Mouse (Mus musculus) adrenal gland, postnatal 4 days (tissue): ENCODE results near the gene Pappa. TPM values are rescaled to one million over a fixed set of nuclear protein-coding genes. Genes with fewer than 3 reads are reported as not detected.

ENCODE experiments used
- DNase-seq, 2 experiments: peaks; one replicate each; pipeline ENCODE4 v3.0.0; 2021 to 2022; ENCODE audit warnings: low spot score in 2 of 2, mixed read lengths in 2 of 2
- total RNA-seq, 2 experiments: library from RNA; stranded (reverse); gene quantifications; 2 replicates each; pipeline ENCODE4 v1.2.3; 2021

Pappa gene
- total RNA-seq, 2 experiments from 2014 or later, result 1.1 to 2.1 TPM

DNA sequence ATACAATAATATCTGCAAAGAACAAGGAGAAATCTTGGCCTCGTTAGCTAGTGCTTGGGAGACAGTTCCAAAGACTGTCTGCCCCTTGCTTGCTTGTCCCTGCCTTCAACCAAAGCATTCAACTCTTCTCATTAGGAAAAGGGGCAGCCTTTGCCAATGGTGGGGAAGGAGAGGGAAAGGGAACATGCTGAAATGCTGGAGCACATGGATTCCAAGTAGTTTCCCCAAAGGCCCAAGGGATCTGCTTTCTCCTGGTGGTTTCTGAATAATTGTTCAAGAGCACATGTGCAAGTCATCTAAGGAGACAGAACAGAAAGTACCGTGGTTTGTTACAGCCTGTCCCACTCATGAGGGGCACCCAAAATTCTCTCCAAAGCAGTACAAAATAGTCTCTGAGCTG is 146.0 kb downstream of the Pappa start:
- no peak for DNase-seq

- DNase-seq, result no peak
Observed at GRCm38 (mm10) chr4:65272295-65272694, 148.3 kb downstream of the Pappa start.

DNA sequence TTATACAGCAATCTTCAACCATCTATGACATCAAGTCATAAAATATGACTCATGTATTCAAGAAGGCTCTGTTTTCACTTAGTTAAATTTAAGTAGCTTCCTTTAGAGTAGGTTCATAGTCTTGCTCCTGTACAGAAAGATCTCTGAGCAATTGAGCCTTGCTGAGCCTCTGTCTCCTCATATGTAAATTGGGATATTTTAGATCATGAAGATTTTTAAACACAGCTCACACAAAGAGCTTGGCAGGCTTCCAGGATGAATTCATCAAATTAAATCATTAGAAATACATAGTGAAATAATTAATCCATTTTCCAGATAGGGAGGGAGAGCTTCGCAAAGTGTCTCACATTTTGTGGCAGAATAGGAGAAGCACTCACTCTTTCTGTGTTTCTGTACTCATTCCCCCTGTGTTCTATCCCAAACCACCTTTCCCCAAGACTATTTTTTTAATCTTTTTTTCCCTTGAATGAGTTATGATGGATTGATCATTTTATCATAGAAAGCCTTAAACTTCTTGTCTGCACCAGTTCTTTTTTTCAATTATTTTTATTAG is 149.4 kb downstream of the Pappa start:
- no peak for DNase-seq

GRCm38 (mm10) chr4:65278451-65279271 is 154.7 kb downstream of the Pappa start:
- no peak for DNase-seq

- no peak for DNase-seq
Observed at GRCm38 (mm10) chr4:65279272-65279653, 155.3 kb downstream of the Pappa start.

DNA sequence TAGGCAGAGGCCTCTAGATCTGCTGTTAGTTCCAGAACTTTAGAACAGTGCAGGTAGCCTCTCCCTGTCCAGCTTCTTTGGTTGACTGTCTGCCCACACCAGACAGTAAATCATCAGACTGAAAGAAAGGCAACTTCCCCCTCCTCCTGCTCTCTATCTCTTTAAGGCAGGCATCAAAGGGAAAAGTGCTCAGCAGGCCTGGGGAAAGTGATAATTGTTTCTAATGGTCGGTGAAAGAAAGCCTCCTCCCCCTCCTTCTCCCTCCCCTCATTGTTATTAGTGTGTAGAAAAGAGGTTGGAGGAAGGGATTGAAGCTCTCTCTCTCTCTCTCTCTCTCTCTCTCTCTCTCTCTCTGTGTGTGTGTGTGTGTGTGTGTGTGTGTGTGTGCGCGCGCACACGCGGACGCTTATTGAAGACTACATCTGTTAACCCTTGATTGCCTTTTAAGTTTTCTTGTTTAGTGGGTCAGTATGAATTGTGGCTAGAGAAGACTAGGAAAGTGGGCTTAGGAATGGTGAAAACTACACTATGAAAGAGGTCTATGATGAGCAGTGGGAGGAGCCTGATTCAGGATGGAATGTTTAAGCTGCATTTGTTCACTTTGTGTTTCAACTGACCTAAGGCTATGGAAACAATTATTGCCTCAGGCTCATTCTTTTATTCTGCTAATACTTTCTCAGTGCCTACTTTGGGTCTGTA is 156.2 kb downstream of the Pappa start:
- DNase-seq, result no peak

GRCm38 (mm10) chr4:65280888-65281287 is 156.9 kb downstream of the Pappa start:
- no peak for DNase-seq

DNA sequence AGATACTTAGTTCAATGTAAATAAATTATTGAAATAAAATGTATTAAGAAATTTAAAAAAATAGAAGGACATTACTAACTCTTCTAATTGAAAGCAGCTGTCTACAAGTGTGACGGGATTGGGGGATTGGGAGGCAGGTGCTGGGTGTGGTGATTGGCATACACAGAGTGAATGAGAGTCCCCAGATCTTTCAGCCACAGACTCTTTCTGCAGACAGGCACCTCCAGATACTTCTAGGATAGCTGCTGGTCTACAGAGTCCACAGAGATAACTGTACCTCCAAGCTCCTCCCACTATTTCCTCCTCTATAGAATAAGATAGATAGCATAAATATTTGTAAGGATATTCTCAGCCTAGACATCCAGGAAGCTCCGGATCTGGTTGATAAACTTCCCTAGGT is 159.6 kb downstream of the Pappa start:
- DNase-seq, result no peak

DNA sequence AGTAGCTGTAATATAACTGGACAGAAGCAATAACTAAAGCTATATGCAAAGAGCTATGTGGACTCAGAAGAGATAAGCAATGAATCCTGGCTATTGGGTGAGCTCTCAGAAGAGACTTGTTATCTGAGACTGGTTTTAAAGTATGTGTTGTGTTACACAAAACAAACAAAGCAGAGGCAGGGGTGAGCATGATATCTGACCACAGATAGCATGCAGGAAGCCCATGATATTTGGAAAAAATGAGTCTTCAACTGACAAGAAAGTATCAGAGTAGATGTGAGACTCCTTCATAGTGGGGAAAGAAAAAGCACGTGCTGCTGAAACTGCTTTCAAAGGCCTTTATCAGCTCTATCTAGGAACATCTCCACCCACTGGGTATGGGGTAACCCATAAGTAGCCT is 161.2 kb downstream of the Pappa start:
- no peak for DNase-seq

- DNase-seq, result no peak
Observed at GRCm38 (mm10) chr4:65289247-65289646, 165.3 kb downstream of the Pappa start.

DNA sequence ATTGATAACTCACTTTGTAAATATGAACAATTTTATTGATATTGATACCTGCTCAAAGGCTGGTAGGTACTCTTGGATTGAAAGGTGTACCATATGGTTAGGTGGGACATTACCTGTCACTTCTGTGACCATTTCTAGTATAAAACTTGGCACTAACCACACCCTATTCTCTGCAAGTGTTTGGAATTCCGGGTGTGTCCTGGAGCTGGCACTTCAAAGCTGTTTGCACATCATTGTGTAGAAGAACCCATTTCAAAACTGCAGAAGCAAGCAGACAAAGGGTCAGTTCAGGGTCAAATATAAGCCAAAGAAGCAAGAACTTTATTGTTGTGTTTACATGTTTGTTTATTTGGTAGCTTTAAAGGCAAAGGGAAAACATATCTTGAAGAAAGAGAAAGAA is 171.8 kb downstream of the Pappa start:
- no peak for DNase-seq

DNA sequence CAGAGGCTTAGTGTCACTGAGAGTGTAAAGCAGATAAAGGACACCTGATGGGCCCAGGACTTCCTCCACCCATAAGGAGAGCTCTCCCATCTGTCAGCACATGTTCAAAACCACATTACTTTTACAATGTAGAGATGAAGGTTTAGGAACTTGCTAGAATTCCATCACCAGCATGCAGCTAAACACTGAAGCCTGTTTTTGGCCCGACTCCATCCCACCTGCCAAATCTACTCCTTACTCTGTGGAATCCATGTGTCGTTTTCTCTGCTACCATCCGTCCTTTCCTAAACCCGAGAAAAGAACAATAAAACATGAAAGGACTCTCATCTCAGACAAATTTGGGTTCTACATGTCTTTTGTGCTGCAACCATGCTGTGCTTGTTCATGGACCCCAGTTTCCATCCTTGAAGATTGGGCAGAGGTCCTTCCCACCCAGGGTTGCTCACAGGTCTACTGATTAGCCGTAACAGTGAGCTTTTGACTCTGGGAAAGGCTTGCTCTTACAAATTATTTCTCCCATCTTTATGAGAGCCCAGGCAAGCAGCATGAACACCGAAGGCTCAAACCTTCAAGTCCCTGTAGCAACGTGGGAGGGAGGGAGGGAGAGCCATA is 172.5 kb downstream of the Pappa start:
- no peak for DNase-seq

DNA sequence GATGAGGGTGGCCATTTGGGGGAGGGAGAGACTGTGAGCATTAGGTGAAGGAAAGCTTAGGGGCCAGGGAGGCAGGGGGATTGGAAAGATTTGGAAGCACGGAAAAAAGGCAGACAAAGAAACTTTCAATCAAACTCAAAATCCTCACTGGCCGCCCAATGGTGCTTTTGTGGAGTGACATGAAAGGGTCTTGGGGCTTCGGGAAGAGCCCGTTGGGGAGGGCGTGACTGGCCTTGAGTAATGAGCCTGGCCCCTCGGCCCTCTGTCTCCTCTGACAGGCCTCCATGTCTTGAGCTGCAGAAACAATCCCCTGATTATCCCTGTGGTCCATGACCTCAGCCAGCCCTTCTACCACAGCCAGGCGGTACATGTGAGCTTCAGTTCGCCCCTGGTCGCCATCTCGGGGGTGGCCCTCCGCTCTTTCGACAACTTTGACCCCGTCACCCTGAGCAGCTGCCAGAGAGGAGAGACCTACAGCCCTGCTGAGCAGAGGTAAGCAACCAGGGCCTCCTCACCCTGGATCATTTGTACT is 173.1 kb downstream of the Pappa start:
- no peak for DNase-seq

DNA sequence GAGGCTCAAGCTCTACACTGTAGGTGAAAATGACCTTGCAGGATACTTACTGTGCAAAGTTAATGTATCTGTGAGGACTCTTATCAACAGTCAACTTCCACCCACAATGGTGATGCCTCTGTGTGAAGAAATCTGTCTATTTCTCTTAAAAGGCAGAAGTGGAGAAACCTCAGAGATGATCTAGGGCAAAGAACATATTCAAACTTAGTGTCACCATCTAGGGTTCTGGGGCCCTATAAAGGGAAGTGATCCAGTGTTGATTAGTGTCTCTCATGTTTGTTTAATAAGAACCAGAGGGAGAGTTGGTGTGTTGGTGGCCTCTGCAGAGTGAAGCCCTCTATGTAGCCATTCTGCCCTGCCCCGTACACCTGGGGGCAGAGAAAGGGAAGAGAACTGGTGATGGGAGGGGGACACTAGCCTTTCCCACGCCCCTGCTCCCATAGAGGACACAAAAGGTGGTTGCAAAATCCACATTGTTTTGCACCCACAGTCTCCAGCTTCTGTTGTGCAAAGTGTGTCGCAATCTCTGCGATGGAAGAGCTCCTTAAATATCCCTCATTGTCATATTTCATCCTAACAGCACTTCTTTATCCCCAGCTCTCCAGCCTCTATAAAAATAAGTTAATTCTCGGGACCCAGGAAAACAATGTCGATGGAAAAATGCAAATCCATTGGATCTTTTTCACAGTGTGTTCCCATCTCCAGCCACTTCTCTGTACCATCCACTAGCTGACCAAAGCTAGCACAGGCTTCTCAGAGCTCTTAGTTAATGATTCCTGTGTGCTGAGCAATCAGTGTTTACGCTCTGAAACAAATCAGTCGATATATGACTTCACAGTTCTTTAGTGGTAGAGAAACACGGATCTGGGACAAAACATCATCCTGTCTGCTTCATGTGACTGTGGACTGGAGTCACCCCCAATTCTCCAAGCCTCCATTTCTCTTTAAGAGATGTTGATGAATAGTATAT is 174.5 kb downstream of the Pappa start:
- no peak for DNase-seq

DNA sequence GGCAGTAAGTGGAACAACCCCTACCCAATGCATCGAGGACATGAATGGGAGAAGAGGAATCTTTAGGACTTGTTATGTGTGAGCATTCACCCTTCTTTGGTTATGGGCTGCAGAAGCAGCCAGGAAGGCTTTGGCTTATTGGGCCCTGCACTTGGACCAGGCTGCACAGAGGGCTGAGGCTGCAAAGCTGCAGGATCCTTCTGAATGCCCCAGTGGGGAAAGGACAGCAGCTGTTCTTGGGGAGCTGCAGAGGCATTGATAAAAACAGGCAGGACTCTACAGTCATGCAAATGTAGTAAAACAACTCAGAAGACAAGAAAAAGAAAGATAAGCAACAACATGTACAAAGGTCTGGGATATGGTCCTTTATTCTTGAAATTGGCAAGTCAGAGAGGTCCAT is 175.4 kb downstream of the Pappa start:
- no peak for DNase-seq

DNA sequence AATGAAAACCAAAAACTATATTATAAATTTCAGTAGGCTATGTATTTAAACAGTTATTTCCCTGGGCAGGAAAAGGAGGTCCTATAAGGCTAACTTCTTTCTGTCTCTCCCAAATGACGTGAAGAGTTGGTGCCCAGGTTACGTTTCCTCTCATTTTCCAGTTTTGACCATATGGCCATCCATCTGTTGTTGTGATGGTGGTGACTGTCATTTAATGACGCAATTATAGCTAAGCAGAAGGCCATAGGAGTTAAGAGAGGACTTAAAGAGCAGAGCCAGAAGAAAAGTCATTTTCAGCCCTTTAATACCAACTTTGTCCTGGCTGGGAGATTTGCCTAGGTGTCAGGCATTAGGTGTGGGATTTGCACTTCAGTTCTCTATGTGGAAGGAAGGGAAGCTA is 176.5 kb downstream of the Pappa start:
- DNase-seq, result no peak

DNA sequence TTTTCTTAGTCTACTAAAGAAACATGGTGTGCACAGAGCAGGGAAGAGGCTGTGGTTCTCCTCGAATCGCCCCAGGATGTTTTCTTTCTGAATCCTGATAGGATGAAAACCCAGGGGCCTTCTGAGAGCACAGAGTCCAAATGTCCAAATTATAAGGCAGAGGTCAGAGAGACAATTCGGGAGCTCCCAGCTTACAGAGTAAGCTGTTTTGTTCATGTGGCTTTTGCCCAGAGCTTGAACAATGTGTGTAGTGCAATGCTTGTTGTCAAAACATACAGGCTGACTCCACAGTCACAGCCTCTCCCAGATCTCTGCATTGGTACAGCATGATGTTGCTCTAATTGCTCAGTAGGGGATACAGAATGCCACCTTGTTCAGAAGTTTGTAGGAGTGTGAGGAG is 178.7 kb downstream of the Pappa start:
- no peak for DNase-seq

DNA sequence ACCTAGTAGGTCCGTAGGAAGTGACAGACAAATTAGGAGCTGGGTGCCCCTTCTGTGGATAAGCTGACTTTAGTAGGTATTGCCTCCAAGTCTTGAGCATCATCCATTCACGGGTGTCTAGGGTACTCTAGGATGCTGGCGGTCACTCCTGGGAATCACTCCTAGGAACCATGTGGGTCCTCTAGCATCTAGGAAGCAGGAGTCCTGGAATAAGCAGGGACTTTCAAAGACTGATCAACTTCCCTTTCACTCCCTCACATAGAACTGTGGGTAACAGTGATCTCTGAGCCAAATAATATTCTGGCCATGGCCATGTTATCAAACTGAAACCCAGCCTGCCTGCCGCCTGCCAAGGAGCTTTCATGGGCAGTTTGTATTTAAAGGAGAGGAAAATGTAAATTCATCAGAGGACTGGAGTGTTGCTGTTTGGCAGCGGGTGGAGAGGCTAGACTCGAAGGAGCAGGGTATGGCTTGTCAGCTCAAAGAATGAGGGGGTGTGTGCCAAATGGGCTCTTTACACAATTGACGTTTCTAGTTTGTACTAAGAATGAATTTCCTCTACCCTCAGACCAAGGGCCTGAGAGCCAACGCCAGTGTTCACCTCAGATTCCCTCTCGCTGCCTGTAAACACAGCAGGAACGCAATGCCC is 194.0 kb downstream of the Pappa start:
- no peak for DNase-seq

- no peak for DNase-seq
Observed at GRCm38 (mm10) chr4:65321340-65321739, 197.4 kb downstream of the Pappa start.

DNA sequence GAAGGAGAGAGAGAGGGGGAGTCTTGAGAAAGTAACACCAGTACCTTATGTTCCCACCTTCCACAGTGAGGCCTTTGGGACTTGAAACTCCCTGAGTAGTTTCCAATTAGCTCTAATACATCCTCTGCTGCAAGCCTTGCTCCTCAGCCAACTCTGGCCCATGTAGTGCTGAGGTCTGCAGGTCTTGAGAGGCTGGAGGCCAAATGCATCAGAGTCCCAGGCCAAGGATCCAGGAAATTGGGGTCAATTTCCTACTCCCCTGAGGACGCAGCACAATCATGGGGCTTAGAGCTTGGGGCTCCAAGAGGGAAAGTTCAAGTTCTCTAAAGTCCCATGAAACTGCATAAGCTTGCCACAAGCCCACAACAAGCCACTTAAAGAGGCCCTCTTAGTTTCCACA is 198.0 kb downstream of the Pappa start:
- no peak for DNase-seq
